Mouse (Mus musculus) adipocyte (in vitro differentiated cells): ENCODE results near the gene Galnt7.
A peak's percentile ranks its signal among the peaks of the same experiment; 100 is the strongest.

Source experiments
- DNase-seq: peaks from one replicate; pipeline ENCODE4 v3.0.0-alpha.2; 2016; ENCODE audit warnings: low spot score

Galnt7 gene

GRCm38 (mm10) chr8:57628787-57629664, 23.8 kb downstream of the Galnt7 start:
- no peak for DNase-seq

GRCm38 (mm10) chr8:57627946-57628786, 24.7 kb downstream of the Galnt7 start:
- DNase-seq, result no peak

- no peak for DNase-seq
Observed at GRCm38 (mm10) chr8:57623955-57624354, 28.9 kb downstream of the Galnt7 start.

- DNase-seq, result no peak
Observed at GRCm38 (mm10) chr8:57623051-57623450, 29.8 kb downstream of the Galnt7 start.

GRCm38 (mm10) chr8:57616965-57617364, 35.9 kb downstream of the Galnt7 start:
- DNase-seq, result no peak

- DNase-seq, result no peak
Observed at GRCm38 (mm10) chr8:57615016-57615657, 37.7 kb downstream of the Galnt7 start.

GRCm38 (mm10) chr8:57611419-57611977, 41.3 kb downstream of the Galnt7 start:
- DNase-seq, result peak; percentile 20

GRCm38 (mm10) chr8:57610706-57611418, 42.0 kb downstream of the Galnt7 start:
- DNase-seq, result peak; percentile 8

GRCm38 (mm10) chr8:57602511-57602910, 50.3 kb downstream of the Galnt7 start:
- no peak for DNase-seq

- DNase-seq, result no peak
Observed at GRCm38 (mm10) chr8:57601987-57602418, 50.8 kb downstream of the Galnt7 start.

- no peak for DNase-seq
Observed at GRCm38 (mm10) chr8:57599813-57600555, 52.8 kb downstream of the Galnt7 start.

GRCm38 (mm10) chr8:57595853-57596252, 57.0 kb downstream of the Galnt7 start:
- DNase-seq, result no peak

GRCm38 (mm10) chr8:57594175-57594885, 58.5 kb downstream of the Galnt7 start:
- DNase-seq, result no peak

- no peak for DNase-seq
Observed at GRCm38 (mm10) chr8:57592604-57593003, 60.2 kb downstream of the Galnt7 start.

- no peak for DNase-seq
Observed at GRCm38 (mm10) chr8:57591681-57592080, 61.2 kb downstream of the Galnt7 start.

- no peak for DNase-seq
Observed at GRCm38 (mm10) chr8:57590015-57590414, 62.8 kb downstream of the Galnt7 start.

- peak; percentile 48 for DNase-seq
Observed at GRCm38 (mm10) chr8:57589176-57589575, 63.7 kb downstream of the Galnt7 start.

GRCm38 (mm10) chr8:57588604-57589003, 64.2 kb downstream of the Galnt7 start:
- no peak for DNase-seq

- DNase-seq, result no peak
Observed at GRCm38 (mm10) chr8:57586667-57587066, 66.2 kb downstream of the Galnt7 start.

- peak; percentile 41 for DNase-seq
Observed at GRCm38 (mm10) chr8:57585831-57586230, 67.0 kb downstream of the Galnt7 start.
